Mouse (Mus musculus) embryonic facial prominence, embryonic 14.5 days (tissue): ENCODE measurements around the gene Tmem213. TPM values are rescaled to one million over a fixed set of nuclear protein-coding genes. Genes with fewer than 3 reads are reported as not detected.

Experiments
- ATAC-seq: fragments of 200-750 bp; cut with Nextera tagmentation; 2 replicates; pipeline ENCODE4 v1.8.0; 2017; ENCODE audit warnings: low read depth, moderate number of reproducible peaks, moderate TSS enrichment
- DNase-seq: peaks from one replicate; pipeline ENCODE4 v3.0.0-alpha.2; 2015; ENCODE audit warnings: low spot score
- H3K27ac ChIP-seq: fragments of 300-500 bp; sonication (generic); replicated peaks from 2 replicates; pipeline ENCODE4 v1.5.1; 2014; ENCODE audit warnings: low read depth, mild to moderate bottlenecking, low read length, moderate library complexity
- H3K27me3 ChIP-seq: fragments of 300-500 bp; sonication (generic); replicated peaks from 2 replicates; pipeline ENCODE4 v1.6.1; 2014; ENCODE audit warnings: low read length; ENCODE audit not compliant: control insufficient read depth, insufficient read depth
- H3K36me3 ChIP-seq: fragments of 300-500 bp; sonication (generic); 2 replicates; pipeline ENCODE4 v1.6.1; 2014; ENCODE audit warnings: low read length, mixed read lengths; ENCODE audit not compliant: control insufficient read depth, insufficient read depth
- H3K4me1 ChIP-seq: fragments of 300-500 bp; sonication (generic); 2 replicates; pipeline ENCODE4 v1.6.1; 2014; ENCODE audit warnings: antibody characterized with exemption, low read length; ENCODE audit not compliant: control insufficient read depth, insufficient read depth
- H3K4me2 ChIP-seq: fragments of 300-500 bp; sonication (generic); 2 replicates; pipeline ENCODE4 v1.6.1; 2014; ENCODE audit warnings: low read depth, mild to moderate bottlenecking, low read length, moderate library complexity, mixed read lengths
- H3K4me3 ChIP-seq: fragments of 300-500 bp; sonication (generic); 2 replicates; pipeline ENCODE4 v1.5.1; 2014; ENCODE audit warnings: low read depth, mild to moderate bottlenecking, low read length
- H3K9ac ChIP-seq: fragments of 300-500 bp; sonication (generic); 2 replicates; pipeline ENCODE4 v1.6.1; 2014; ENCODE audit warnings: low read depth, mild to moderate bottlenecking, low read length, moderate library complexity, mixed read lengths
- H3K9me3 ChIP-seq: fragments of 300-500 bp; sonication (generic); 2 replicates; pipeline ENCODE4 v1.6.1; 2016; ENCODE audit warnings: low read length; ENCODE audit not compliant: control insufficient read depth
- WGBS: fragments of 180-500 bp; shearing (Covaris S2); extraction: QIAGEN DNeasy Blood & Tissue Kit; methylation state at CpG from one replicate; pipeline ENCODE4 v1.1.7; 2014; 5-methylcytosine and 5-hydroxymethylcytosine counted together
- polyA plus RNA-seq: library from polyadenylated mRNA; unstranded; fragments of >200 nt; fragmentation: Nextera tagmentation; extraction: Ambion mirVana; gene quantifications from 2 replicates; pipeline ENCODE4 v1.2.1, GENCODE M21; 2014

Gene Tmem213
- 2.7 and 3.2 TPM in 2 replicates for polyA plus RNA-seq

- no peak for DNase-seq
- H3K9me3 ChIP-seq: no peaks in the 10 kb centered on the region
- no peak within 1 kb of the TSS for H3K9ac ChIP-seq
- no peak within 1 kb of the TSS for H3K27ac ChIP-seq
- 0 out of 2 replicates have a peak, but pooled peaks cover 6% of the 10 kb centered on the region for H3K4me1 ChIP-seq
- no peak within 1 kb of the TSS for H3K4me3 ChIP-seq
- H3K27me3 ChIP-seq: no peaks in the 10 kb centered on the region; the same call in 1 of the 2 replicates
- 20% methylated on average over 8 of the region's 9 CpGs for WGBS
- H3K4me2 ChIP-seq: peak within 1 kb of the TSS; percentile 26; the same call in 1 of the 2 replicates
- no peaks in the 10 kb centered on the region for H3K36me3 ChIP-seq
- peak; percentile 48; the same call in 1 of the 2 replicates for ATAC-seq
Observed at GRCm38 (mm10) chr6:38109160-38109795, at the start of gene Tmem213. Gene Tmem213 (plus strand): TSS chr6:38109255.

GRCm38 (mm10) chr6:38064621-38065020 is 44.4 kb upstream of the Tmem213 start:
- ATAC-seq: no peak
- no peaks in the 10 kb centered on the region for H3K27me3 ChIP-seq
- no peak overlapping the region for H3K9ac ChIP-seq
- no peaks in the 10 kb centered on the region for H3K4me1 ChIP-seq
- H3K36me3 ChIP-seq: no peaks in the 10 kb centered on the region
- no peak overlapping the region for H3K27ac ChIP-seq
- H3K4me2 ChIP-seq: no peak overlapping the region
- H3K4me3 ChIP-seq: no peak overlapping the region
- no peak for DNase-seq
- 71% methylated on average over 2 of the region's 2 CpGs for WGBS
- peaks cover 8% of the 10 kb centered on the region; the same call in 1 of the 2 replicates for H3K9me3 ChIP-seq

- Histone ChIP-seq H3K9ac (no peak overlapping the region), H3K27me3 (no peaks in the 10 kb centered on the region), H3K4me2 (no peak overlapping the region), H3K9me3 (peaks cover 8% of the 10 kb centered on the region; the same call in 1 of the 2 replicates), H3K4me1 (no peaks in the 10 kb centered on the region), H3K4me3 (no peak overlapping the region), H3K27ac (no peak overlapping the region), H3K36me3 (no peaks in the 10 kb centered on the region)
- WGBS: 60% methylated on average over 3 of the region's 3 CpGs
- ATAC-seq (no peak), DNase-seq (no peak)
Observed at GRCm38 (mm10) chr6:38065122-38065500, 43.9 kb upstream of the Tmem213 start.

- Histone ChIP-seq H3K27ac (no peak overlapping the region), H3K27me3 (no peaks in the 10 kb centered on the region), H3K9ac (no peak overlapping the region), H3K36me3 (no peaks in the 10 kb centered on the region), H3K4me1 (no peaks in the 10 kb centered on the region), H3K4me2 (no peak overlapping the region; the same call in 1 of the 2 replicates), H3K9me3 (peaks cover 8% of the 10 kb centered on the region; the same call in 1 of the 2 replicates), H3K4me3 (no peak overlapping the region)
- 71% methylated on average over 11 of the region's 11 CpGs for WGBS
- DNase-seq (no peak), ATAC-seq (peak; percentile 60; the same call in 1 of the 2 replicates)
Observed at GRCm38 (mm10) chr6:38065501-38066122, 43.4 kb upstream of the Tmem213 start.

GRCm38 (mm10) chr6:38066215-38066614 is 42.8 kb upstream of the Tmem213 start:
- Histone ChIP-seq H3K36me3 (no peaks in the 10 kb centered on the region), H3K4me2 (no peak overlapping the region), H3K4me3 (no peak overlapping the region), H3K9ac (no peak overlapping the region), H3K4me1 (no peaks in the 10 kb centered on the region), H3K27ac (no peak overlapping the region), H3K27me3 (no peaks in the 10 kb centered on the region), H3K9me3 (peaks cover 8% of the 10 kb centered on the region; the same call in 1 of the 2 replicates)
- peak; percentile 86 for ATAC-seq
- 0% methylated on average over 5 of the region's 5 CpGs for WGBS
- peak; percentile 90 for DNase-seq

GRCm38 (mm10) chr6:38071256-38071655 is 37.8 kb upstream of the Tmem213 start:
- H3K27me3 ChIP-seq: no peaks in the 10 kb centered on the region
- H3K4me2 ChIP-seq: no peak overlapping the region
- 88% methylated on average over 4 of the region's 4 CpGs for WGBS
- no peak overlapping the region for H3K27ac ChIP-seq
- 0 out of 2 replicates have a peak, but pooled peaks cover 4% of the 10 kb centered on the region for H3K9me3 ChIP-seq
- H3K4me3 ChIP-seq: no peak overlapping the region
- no peak overlapping the region for H3K9ac ChIP-seq
- no peaks in the 10 kb centered on the region for H3K36me3 ChIP-seq
- no peaks in the 10 kb centered on the region for H3K4me1 ChIP-seq
- ATAC-seq (no peak), DNase-seq (no peak)

- Histone ChIP-seq H3K9me3 (0 out of 2 replicates have a peak, but pooled peaks cover 4% of the 10 kb centered on the region), H3K27me3 (no peaks in the 10 kb centered on the region), H3K4me1 (no peaks in the 10 kb centered on the region), H3K4me3 (no peak overlapping the region), H3K27ac (no peak overlapping the region), H3K9ac (no peak overlapping the region), H3K36me3 (no peaks in the 10 kb centered on the region), H3K4me2 (no peak overlapping the region)
- DNase-seq (no peak), ATAC-seq (no peak)
- WGBS: 76% methylated on average over 5 of the region's 5 CpGs
Observed at GRCm38 (mm10) chr6:38072137-38072796, 36.8 kb upstream of the Tmem213 start.

GRCm38 (mm10) chr6:38073592-38073991 is 35.5 kb upstream of the Tmem213 start:
- DNase-seq (no peak), ATAC-seq (no peak)
- Histone ChIP-seq H3K27ac (no peak overlapping the region), H3K4me1 (no peaks in the 10 kb centered on the region), H3K9me3 (0 out of 2 replicates have a peak, but pooled peaks cover 4% of the 10 kb centered on the region), H3K4me3 (no peak overlapping the region), H3K27me3 (no peaks in the 10 kb centered on the region), H3K4me2 (no peak overlapping the region), H3K36me3 (no peaks in the 10 kb centered on the region), H3K9ac (no peak overlapping the region)
- WGBS: 80% methylated on average over 3 of the region's 3 CpGs
